Mouse (Mus musculus) thymus, adult 18-20 months (tissue): ENCODE data around the gene Syndig1l.

Experiments used
- DNase-seq, 2 experiments: peaks; one replicate each; pipeline ENCODE4 v3.0.0; 2022; ENCODE audit warnings: mixed read lengths in 2 of 2

The Syndig1l gene

GRCm38 (mm10) chr12:84698319-84699081, at the start of gene Syndig1l:
Syndig1l (minus strand) TSS chr12:84698831.
- DNase-seq = peak; percentile 19 to 28

- DNase-seq = no peak
Observed at GRCm38 (mm10) chr12:84748134-84748533, 49.5 kb upstream of the Syndig1l start.

GRCm38 (mm10) chr12:84745700-84746099, 47.1 kb upstream of the Syndig1l start:
- DNase-seq = no peak

- DNase-seq = no peak
Observed at GRCm38 (mm10) chr12:84743496-84743895, 44.9 kb upstream of the Syndig1l start.

GRCm38 (mm10) chr12:84733366-84733765, 34.7 kb upstream of the Syndig1l start:
- no peak for DNase-seq

GRCm38 (mm10) chr12:84728421-84728820, 29.8 kb upstream of the Syndig1l start:
- DNase-seq = no peak

GRCm38 (mm10) chr12:84727434-84727833, 28.8 kb upstream of the Syndig1l start:
- DNase-seq = no peak

- DNase-seq = no peak
Observed at GRCm38 (mm10) chr12:84726986-84727385, 28.4 kb upstream of the Syndig1l start.

GRCm38 (mm10) chr12:84726391-84726790, 27.8 kb upstream of the Syndig1l start:
- DNase-seq = no peak

GRCm38 (mm10) chr12:84718462-84719244, 20.0 kb upstream of the Syndig1l start:
- DNase-seq = no peak

GRCm38 (mm10) chr12:84714578-84714977, 15.9 kb upstream of the Syndig1l start:
- DNase-seq = no peak

GRCm38 (mm10) chr12:84709842-84710439, 11.3 kb upstream of the Syndig1l start:
- no peak for DNase-seq

GRCm38 (mm10) chr12:84707804-84708203, 9.2 kb upstream of the Syndig1l start:
- DNase-seq = no peak

GRCm38 (mm10) chr12:84706886-84707285, 8.3 kb upstream of the Syndig1l start:
- no peak for DNase-seq

GRCm38 (mm10) chr12:84702586-84702985, 4.0 kb upstream of the Syndig1l start:
- DNase-seq = no peak

- DNase-seq = no peak
Observed at GRCm38 (mm10) chr12:84692141-84692540, 6.5 kb downstream of the Syndig1l start.

GRCm38 (mm10) chr12:84691347-84691746, 7.3 kb downstream of the Syndig1l start:
- no peak for DNase-seq

- DNase-seq = no peak
Observed at GRCm38 (mm10) chr12:84689051-84689450, 9.6 kb downstream of the Syndig1l start.

- DNase-seq = no peak
Observed at GRCm38 (mm10) chr12:84687531-84687930, 11.1 kb downstream of the Syndig1l start.

GRCm38 (mm10) chr12:84686176-84686575, 12.5 kb downstream of the Syndig1l start:
- no peak for DNase-seq

- DNase-seq = no peak
Observed at GRCm38 (mm10) chr12:84684569-84684968, 14.1 kb downstream of the Syndig1l start.

- no peak for DNase-seq
Observed at GRCm38 (mm10) chr12:84676011-84676410, 22.6 kb downstream of the Syndig1l start.

- DNase-seq = no peak
Observed at GRCm38 (mm10) chr12:84674666-84675526, 23.7 kb downstream of the Syndig1l start.
